In the genomic region with DNA sequence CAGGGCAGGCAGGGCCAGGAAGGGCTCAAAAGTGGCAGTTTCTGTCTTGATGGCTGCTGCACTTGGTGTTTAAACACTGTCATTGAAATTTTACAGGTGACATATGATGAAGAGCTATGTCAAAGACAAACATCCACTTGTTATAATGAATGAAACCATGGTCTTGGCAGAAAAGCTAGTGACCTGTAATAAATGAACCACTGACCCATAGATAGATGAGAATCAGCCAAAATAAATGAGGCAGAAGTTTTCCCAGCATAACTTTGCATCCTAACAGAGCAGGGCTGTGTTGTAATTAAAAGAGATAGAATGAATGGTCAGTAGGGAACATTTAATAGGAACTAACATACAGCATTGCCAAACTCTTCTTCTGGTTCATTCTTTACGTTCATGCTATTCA, we compare ENCODE assay signal across 24 mouse cellular contexts. TPM values are rescaled to one million over a fixed set of nuclear protein-coding genes. Genes with fewer than 3 reads are reported as not detected.
DNase-seq lines count a peak whose midpoint lies in the region; ATAC-seq lines count a peak whose summit lies in the region.
"Had no signal": no experiment of that assay in that cellular context is flagged by ENCODE, and none has a peak within 500 bp of the region (broad histone marks: within the 10 kb centered on the region; RNA-seq: fewer than 3 reads in every experiment).

No protein-coding gene starts in this region.

- no peak overlapping the region for H3K9ac ChIP-seq in embryonic facial prominence, embryonic 14.5 days (ENCODE audit: low read depth, low read length)
- H3K9ac ChIP-seq in midbrain, embryonic 11.5 days (ENCODE audit: low read length) = no peak overlapping the region
- H3K9ac ChIP-seq: embryonic facial prominence, embryonic 12.5 days; heart, embryonic 15.5 days; hindbrain, embryonic 14.5 days had no signal

- no peaks in the 10 kb centered on the region for H3K36me3 ChIP-seq in embryonic facial prominence, embryonic 14.5 days (ENCODE audit: control insufficient read depth, insufficient read depth, low read length)
- no peaks in the 10 kb centered on the region for H3K36me3 ChIP-seq in embryonic facial prominence, embryonic 10.5 days (replicated peaks)
- no peaks in the 10 kb centered on the region for H3K36me3 ChIP-seq in midbrain, embryonic 11.5 days (ENCODE audit: control insufficient read depth, insufficient read depth, low read length)
- H3K36me3 ChIP-seq in midbrain, embryonic 10.5 days = no peaks in the 10 kb centered on the region
- H3K36me3 ChIP-seq: embryonic facial prominence, embryonic 12.5 days; heart, embryonic 15.5 days had no signal

- no peak overlapping the region for H3K4me2 ChIP-seq in embryonic facial prominence, embryonic 14.5 days (ENCODE audit: low read depth, low read length)
- H3K4me2 ChIP-seq in midbrain, embryonic 11.5 days = no peak overlapping the region
- H3K4me2 ChIP-seq: embryonic facial prominence, embryonic 12.5 days; heart, embryonic 11.5 days; heart, embryonic 15.5 days; hindbrain, embryonic 14.5 days had no signal

- ATAC-seq in embryonic facial prominence, embryonic 14.5 days (ENCODE audit: low read depth) = no peak; the same call in 1 of the 2 replicates
- 0 out of 2 replicates have a peak, but pooled peaks have one; percentile 40 for ATAC-seq in midbrain, embryonic 11.5 days (ENCODE audit: low FRiP score)
- ATAC-seq: forebrain, embryonic 16.5 days; intestine, embryonic 16.5 days had no signal

- no peaks in the 10 kb centered on the region for H3K27me3 ChIP-seq in embryonic facial prominence, embryonic 14.5 days (replicated peaks; ENCODE audit: control insufficient read depth, insufficient read depth, low read length)
- no peaks in the 10 kb centered on the region; the same call in 1 of the 2 replicates for H3K27me3 ChIP-seq in embryonic facial prominence, embryonic 10.5 days (replicated peaks; ENCODE audit: low read depth, poor library complexity, severe bottlenecking)
- H3K27me3 ChIP-seq in midbrain, embryonic 11.5 days (ENCODE audit: control insufficient read depth, insufficient read depth, low read length) = no peaks in the 10 kb centered on the region
- H3K27me3 ChIP-seq in midbrain, embryonic 10.5 days (ENCODE audit: low read depth, poor library complexity, severe bottlenecking) = 0 out of 2 replicates have a peak, but pooled peaks cover 4% of the 10 kb centered on the region
- H3K27me3 ChIP-seq: CH12.LX; embryonic facial prominence, embryonic 12.5 days; heart, embryonic 15.5 days had no signal

- no peak overlapping the region for H3K27ac ChIP-seq in embryonic facial prominence, embryonic 14.5 days (replicated peaks; ENCODE audit: low read depth, low read length)
- H3K27ac ChIP-seq in embryonic facial prominence, embryonic 10.5 days (replicated peaks) = no peak overlapping the region
- no peak overlapping the region for H3K27ac ChIP-seq in midbrain, embryonic 11.5 days (ENCODE audit: low read depth, low read length)
- H3K27ac ChIP-seq in midbrain, embryonic 10.5 days (replicated peaks) = no peak overlapping the region
- H3K27ac ChIP-seq: embryonic facial prominence, embryonic 12.5 days; heart, adult 2 months; heart, embryonic 15.5 days; hindbrain, embryonic 14.5 days had no signal

- no peak overlapping the region for H3K4me3 ChIP-seq in embryonic facial prominence, embryonic 14.5 days (ENCODE audit: low read depth, low read length)
- no peak overlapping the region for H3K4me3 ChIP-seq in embryonic facial prominence, embryonic 10.5 days
- no peak overlapping the region for H3K4me3 ChIP-seq in midbrain, embryonic 11.5 days (ENCODE audit: low read depth, low read length)
- no peak overlapping the region for H3K4me3 ChIP-seq in midbrain, embryonic 10.5 days
- H3K4me3 ChIP-seq: embryonic facial prominence, embryonic 12.5 days; heart, adult 2 months; heart, embryonic 15.5 days had no signal

- DNase-seq in embryonic facial prominence, embryonic 14.5 days (ENCODE audit: low spot score) = peak; percentile 25
- no peak for DNase-seq in embryonic facial prominence, embryonic 10.5 days (ENCODE audit: low spot score)
- DNase-seq in midbrain, embryonic 11.5 days (ENCODE audit: low spot score, missing footprints) = no peak
- DNase-seq in midbrain, embryonic 10.5 days (ENCODE audit: low spot score) = no peak
- peak; percentile 25 for DNase-seq in mesoderm, embryonic 11.5 days (ENCODE audit: low read depth, low spot score)
- DNase-seq in gastrocnemius, postnatal 4 days (ENCODE audit: low spot score in 2 of 2) = no peak
- DNase-seq: adrenal gland, adult 8-10 months; adrenal gland, postnatal 36 days; cerebellum, adult 11 months; cerebellum, adult 8-10 months; cerebellum, postnatal 14 days; gastrocnemius, postnatal 10 days; heart, adult 2 months; heart, postnatal 14 days had no signal

- 0 out of 2 replicates have a peak, but pooled peaks cover 7% of the 10 kb centered on the region for H3K4me1 ChIP-seq in embryonic facial prominence, embryonic 14.5 days (ENCODE audit: control insufficient read depth, insufficient read depth, low read length)
- H3K4me1 ChIP-seq in embryonic facial prominence, embryonic 10.5 days = peaks cover 7% of the 10 kb centered on the region
- 0 out of 2 replicates have a peak, but pooled peaks cover 5% of the 10 kb centered on the region for H3K4me1 ChIP-seq in midbrain, embryonic 11.5 days (ENCODE audit: control insufficient read depth, insufficient read depth, low read length)
- peaks cover 31% of the 10 kb centered on the region for H3K4me1 ChIP-seq in midbrain, embryonic 10.5 days

- 71% methylated on average over 1 of the region's 1 CpGs for WGBS in embryonic facial prominence, embryonic 14.5 days
- WGBS in embryonic facial prominence, embryonic 10.5 days = 77% methylated on average over 1 of the region's 1 CpGs
- 68% methylated on average over 1 of the region's 1 CpGs for WGBS in midbrain, embryonic 11.5 days
- 64% methylated on average over 1 of the region's 1 CpGs for WGBS in midbrain, embryonic 10.5 days

- H3K9me3 ChIP-seq in embryonic facial prominence, embryonic 14.5 days (ENCODE audit: control insufficient read depth, low read length) = no peaks in the 10 kb centered on the region
- H3K9me3 ChIP-seq in embryonic facial prominence, embryonic 10.5 days = no peaks in the 10 kb centered on the region
- no peaks in the 10 kb centered on the region for H3K9me3 ChIP-seq in midbrain, embryonic 11.5 days (ENCODE audit: control insufficient read depth, low read length)
- H3K9me3 ChIP-seq in midbrain, embryonic 10.5 days (replicated peaks) = no peaks in the 10 kb centered on the region
- H3K9me3 ChIP-seq: embryonic facial prominence, embryonic 12.5 days; heart, embryonic 15.5 days had no signal

RNA-seq across cellular contexts. Expression of gene Clrn1, which starts 4.1 kb away (rescaled TPM):
- 0.98 and 1.0 TPM in 2 replicates for polyA plus RNA-seq in embryonic facial prominence, embryonic 14.5 days (2014; fragmentation: Nextera tagmentation; extraction: Ambion mirVana)
- polyA plus RNA-seq in embryonic facial prominence, embryonic 10.5 days (2016; fragmentation: Nextera tagmentation; extraction: Ambion mirVana) = 0.65 and 1.5 TPM in 2 replicates
- polyA plus RNA-seq in midbrain, embryonic 11.5 days (2014; fragmentation: Nextera tagmentation; extraction: Ambion mirVana) = 0.29 TPM in 1 of 2 replicates, not detected in the other
- polyA plus RNA-seq in midbrain, embryonic 10.5 days (2016; fragmentation: Nextera tagmentation; extraction: Ambion mirVana) = 0.12 and 0.52 TPM in 2 replicates
- not detected for total RNA-seq in gastrocnemius, postnatal 4 days (2021)
- total RNA-seq: adrenal gland, adult 8-10 months; adrenal gland, postnatal 36 days; CH12.LX; common myeloid progenitor, adult 5-6 weeks; gastrocnemius, postnatal 10 days; heart, adult 2 months; heart, postnatal 14 days; hematopoietic stem cell, adult 5-6 weeks had no signal
- polyA plus RNA-seq: heart, adult 2 months; intestine, embryonic 16.5 days had no signal

RNA-seq across cellular contexts. Expression of gene Mindy4b-ps, which starts 58.9 kb away (rescaled TPM):
- polyA plus RNA-seq in embryonic facial prominence, embryonic 14.5 days (2014; fragmentation: Nextera tagmentation; extraction: Ambion mirVana) = 0.19 and 0.20 TPM in 2 replicates
- not detected in 2 replicates for polyA plus RNA-seq in embryonic facial prominence, embryonic 10.5 days (2016; fragmentation: Nextera tagmentation; extraction: Ambion mirVana)
- not detected in 2 replicates for polyA plus RNA-seq in midbrain, embryonic 11.5 days (2014; fragmentation: Nextera tagmentation; extraction: Ambion mirVana)
- polyA plus RNA-seq in midbrain, embryonic 10.5 days (2016; fragmentation: Nextera tagmentation; extraction: Ambion mirVana) = not detected in 2 replicates
- not detected for total RNA-seq in gastrocnemius, postnatal 4 days (2021)
- total RNA-seq: adrenal gland, adult 8-10 months; adrenal gland, postnatal 36 days; CH12.LX; common myeloid progenitor, adult 5-6 weeks; gastrocnemius, postnatal 10 days; hematopoietic stem cell, adult 5-6 weeks had no signal
- polyA plus RNA-seq: embryonic facial prominence, embryonic 12.5 days; forebrain, embryonic 16.5 days; gonadal fat pad, adult 2 months; heart, embryonic 11.5 days; hindbrain, embryonic 14.5 days; intestine, embryonic 16.5 days had no signal

Comparison
In these comparisons a context has a peak if more than half of its experiments do, and no peak if none do; other contexts are left out.
1. DNase-seq: peak in embryonic facial prominence, embryonic 14.5 days (single experiment) and mesoderm, embryonic 11.5 days (single experiment); none in embryonic facial prominence, embryonic 10.5 days (single experiment), midbrain, embryonic 11.5 days (single experiment), midbrain, embryonic 10.5 days (single experiment) and gastrocnemius, postnatal 4 days (0 of 2).